Mouse (Mus musculus) cerebellum, postnatal 36 days (tissue): ENCODE results near the gene Cul9.
A peak's percentile ranks its signal among the peaks of the same experiment; 100 is the strongest.
"Not testable (repeated sequence)": the region's sequence is repeated elsewhere in the genome, so short reads cannot be mapped to it uniquely, and the experiment has no call there.

ENCODE experiments used
- DNase-seq, 2 experiments: peaks; one replicate each; pipeline ENCODE4 v3.0.0; 2021 to 2022; ENCODE audit warnings: mixed read lengths in 2 of 2

Cul9 gene

DNA sequence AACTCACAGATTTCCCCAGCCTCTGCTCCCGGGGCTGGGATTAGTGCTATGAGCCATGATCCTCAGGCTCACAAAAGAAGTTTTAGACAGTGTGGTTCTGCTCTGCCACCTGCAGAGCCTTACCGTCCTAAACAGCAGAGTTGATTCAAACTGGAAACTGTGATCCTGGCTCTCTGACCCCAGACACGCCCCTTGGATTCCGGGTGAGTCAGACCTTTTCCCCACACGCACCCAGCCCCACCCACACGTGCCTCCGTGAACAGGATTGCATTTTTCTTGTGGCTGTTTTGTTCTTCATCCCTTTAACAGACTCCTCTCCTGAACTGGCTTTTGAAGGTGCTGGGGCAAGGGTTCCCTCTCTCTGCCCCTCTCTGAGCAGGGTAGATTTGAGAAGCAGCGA is 48.2 kb downstream of the Cul9 start:
- no peak for DNase-seq

DNA sequence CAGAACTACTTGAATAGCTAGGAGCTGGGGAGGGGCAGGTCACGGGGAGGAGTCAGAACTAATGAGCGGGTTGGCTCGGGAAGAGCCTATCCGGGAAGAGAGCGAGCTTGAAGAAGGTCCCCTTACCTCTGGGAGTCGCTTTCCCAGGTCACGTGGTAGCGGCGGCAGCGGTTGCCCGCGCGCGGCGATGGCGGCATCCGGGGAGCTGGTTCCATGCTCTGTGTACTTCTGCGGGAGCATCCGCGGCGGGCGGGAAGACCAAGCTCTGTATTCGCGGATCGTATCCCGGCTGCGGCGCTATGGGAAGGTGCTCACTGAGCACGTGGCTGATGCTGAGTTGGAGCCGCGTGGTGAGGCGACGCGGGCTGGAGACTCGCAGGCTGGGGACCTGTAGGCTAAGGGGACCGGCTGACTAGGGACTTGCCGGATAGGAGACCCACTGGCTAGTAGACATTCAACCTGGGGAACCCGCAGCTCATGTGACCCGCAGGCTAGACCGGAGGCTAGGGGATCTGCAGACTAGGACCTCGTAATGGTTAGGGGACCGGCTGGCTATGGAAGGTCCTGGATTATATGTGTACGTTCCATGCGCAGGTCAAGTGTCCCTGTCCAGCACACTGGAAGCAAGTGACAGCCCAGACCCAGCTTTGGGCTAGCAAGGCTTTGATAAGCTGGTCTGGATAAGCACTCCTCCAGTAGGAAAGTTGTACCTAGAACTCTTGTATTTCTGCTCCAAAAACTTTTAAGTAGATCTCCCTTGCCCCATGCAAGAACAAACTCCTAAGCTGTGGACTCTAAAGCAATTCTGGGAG is 49.4 kb downstream of the Cul9 start, which contains the start of gene Dnph1:
TSS of gene Dnph1 (plus strand) at position 89 of the 812 bp plus-strand sequence.
- DNase-seq = peak; percentile 72 to 76

DNA sequence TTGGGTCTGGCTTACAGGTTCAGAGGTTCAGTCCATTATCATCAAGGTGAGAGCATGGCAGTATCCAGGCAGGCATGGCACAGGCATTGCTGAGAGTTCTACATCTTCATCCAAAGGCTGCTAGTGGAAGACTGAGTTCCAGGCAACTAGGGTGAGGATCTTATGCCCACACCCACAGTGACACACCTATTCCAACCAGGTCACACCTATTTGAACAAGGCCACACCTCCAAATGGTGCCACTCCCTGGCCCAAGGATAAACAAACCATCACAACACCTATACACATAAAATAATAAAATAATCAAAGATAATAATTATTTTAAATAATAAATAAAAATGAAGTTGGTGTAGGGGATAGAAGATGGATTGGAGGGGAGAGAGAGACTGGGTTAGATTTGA is 50.1 kb downstream of the Cul9 start:
- not testable (repeated sequence) for DNase-seq

DNA sequence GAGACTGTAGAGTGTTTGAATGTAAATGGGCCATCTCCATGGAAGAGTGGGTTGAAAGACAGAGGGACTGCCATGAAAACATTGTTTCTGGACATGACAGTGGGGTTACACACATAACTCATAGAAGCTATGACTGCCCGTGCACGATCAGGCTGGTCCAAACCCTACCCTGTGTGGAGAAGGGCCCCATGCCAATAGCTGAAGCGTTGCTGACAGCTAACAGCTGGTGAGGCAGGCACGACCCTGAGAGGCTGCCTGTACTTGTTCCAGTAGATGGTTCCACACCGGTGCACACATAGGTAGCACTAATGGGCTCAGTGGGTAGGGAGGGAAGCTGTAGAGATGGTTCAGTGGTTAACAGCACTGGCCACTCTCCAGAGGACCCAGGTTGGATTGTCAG is 50.7 kb downstream of the Cul9 start:
- no peak for DNase-seq

DNA sequence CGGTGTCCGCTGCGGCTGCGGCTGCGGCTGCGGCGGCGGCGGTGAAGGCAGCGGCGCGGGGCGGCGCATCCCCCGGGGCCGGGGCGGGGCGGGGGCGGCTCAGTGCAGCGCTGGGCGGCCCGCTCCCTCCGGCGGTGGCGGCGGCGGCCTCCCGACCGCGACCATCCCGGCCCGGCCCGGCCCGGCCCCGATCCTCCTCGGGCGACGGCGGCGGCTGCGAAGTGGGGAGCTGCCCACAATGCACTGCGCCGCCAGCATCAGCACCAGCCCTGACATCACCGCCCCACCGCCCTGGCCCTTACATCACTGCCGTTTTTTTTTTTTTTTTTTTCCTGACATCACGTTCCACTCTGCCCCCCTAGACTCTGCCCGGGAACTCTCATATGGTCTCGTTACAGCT is 58.8 kb downstream of the Cul9 start, which contains the start of gene Ttbk1:
TSS of gene Ttbk1 (minus strand) at position 245 of the 400 bp plus-strand sequence.
- DNase-seq = peak; percentile 76 to 82

DNA sequence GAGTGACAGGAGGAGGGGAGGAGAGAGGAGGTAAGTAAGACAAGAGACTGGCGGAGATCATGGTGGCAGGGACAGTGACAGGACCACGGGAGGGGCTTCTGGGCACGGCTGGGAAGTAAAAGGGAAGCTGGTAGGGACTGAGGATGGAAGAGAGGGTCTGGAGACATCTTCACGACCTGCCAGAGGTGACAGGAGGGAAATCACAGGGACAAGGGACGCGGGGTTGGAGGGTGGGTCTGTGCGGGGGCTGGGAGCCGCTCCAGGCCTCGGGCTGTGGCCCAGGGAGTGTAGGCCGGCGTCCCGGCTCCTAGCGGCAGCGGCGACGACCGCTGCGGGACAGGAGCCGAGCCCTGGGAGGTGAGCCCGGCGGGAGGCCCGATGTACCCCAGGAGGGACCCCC is 59.2 kb downstream of the Cul9 start:
- peak in 1 of 2 experiments; percentile 27 for DNase-seq

DNA sequence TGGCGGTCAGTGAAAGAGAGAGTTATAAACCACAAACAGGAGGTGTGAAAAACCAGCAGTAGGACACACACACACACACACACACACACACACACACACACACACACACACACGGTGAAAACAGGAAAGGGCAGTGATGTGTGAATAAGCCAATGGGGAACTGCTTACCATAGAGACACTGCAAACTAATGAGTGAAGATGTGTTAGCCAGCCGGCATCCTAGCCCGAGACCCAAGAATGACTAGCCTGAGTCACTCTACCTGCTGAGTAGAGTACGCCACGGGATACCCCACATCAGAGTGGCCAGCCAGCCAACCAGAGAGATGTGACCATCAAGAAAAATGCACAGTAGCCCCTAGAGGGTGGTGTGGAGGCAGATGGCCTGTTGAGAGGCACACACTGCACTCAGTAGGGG is 61.7 kb downstream of the Cul9 start:
- peak; percentile 50 to 52 for DNase-seq

DNA sequence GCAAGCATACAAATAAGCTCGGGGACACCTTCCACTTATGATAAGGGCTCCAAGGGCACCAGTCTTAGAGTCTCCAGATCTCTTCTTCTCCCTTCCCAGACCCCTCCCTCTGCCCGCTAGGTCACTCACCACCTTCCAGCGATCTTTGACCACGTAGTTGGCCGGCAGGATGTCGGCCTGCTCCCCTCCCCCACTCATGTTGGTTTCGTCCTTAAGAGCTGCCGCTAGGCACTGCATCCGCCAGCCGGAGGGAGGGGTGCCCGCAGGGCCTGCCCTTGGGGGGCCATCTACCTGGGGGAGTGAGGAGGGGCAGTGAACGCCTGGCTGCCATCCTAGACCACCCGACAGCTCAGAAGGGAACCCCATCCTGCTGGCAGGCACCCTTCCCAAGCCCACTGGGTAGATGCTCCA is 62.2 kb downstream of the Cul9 start:
- DNase-seq = peak; percentile 54 to 55

DNA sequence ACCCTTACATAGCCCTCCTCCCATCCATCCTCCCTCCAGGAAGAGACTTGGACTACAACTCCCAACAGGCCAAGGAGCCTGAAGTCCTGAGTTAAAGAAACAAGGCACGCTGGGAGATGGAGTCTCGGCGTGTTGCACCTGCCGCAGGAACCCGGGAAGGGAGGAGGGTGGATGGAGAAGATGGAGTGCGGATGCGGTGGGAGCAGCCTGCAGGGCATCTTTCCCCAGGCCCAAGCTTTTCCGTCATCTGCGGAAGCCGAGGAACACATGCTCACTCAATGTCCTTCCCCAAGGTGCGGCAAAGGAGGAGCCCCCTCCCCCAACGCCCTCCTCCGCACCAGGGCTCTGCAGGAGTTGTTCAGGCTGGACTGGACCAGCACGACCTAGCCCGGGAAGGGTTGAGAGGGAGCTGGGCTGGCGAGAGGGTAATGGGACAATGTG is 62.6 kb downstream of the Cul9 start:
- DNase-seq = peak; percentile 75 to 77

DNA sequence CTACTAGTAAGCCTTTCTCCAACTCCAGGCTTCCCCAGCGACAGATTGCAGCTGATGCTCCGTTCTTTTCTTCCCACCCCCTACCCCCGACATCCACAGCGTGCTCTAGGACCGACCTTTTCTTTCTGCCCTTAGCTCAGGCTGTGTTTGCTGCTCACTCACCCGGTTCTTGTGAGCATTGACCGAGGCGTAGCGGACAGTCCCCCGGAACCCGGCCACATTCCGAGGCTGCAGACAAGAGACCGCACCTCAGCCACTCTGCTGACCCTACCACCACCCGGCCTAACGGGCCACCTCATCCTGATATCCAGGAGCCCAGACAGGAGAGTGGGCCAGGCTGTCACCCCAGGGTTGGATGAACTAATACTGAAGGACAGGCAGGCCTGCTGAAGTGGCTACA is 68.9 kb downstream of the Cul9 start:
- DNase-seq = no peak

DNA sequence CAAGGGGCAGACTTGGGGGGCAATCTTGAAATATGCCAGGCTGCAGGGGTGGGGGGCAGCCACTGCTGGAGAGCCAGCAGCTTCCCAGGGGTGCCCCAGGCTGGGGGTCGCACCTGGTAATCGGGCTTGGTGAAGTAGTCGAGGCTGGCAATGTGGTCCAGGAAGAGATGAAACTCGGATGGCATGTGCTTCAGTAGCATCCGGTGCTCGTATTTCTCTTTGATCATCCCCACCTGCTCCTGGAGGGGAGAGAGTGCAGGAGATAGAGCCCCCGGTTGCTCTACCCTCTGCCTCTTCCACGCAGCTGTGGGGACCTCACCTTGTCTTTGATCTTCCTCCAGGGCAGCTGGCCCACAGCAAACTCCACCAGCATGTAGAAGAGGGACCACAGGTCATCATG is 69.6 kb downstream of the Cul9 start:
- no peak for DNase-seq

DNA sequence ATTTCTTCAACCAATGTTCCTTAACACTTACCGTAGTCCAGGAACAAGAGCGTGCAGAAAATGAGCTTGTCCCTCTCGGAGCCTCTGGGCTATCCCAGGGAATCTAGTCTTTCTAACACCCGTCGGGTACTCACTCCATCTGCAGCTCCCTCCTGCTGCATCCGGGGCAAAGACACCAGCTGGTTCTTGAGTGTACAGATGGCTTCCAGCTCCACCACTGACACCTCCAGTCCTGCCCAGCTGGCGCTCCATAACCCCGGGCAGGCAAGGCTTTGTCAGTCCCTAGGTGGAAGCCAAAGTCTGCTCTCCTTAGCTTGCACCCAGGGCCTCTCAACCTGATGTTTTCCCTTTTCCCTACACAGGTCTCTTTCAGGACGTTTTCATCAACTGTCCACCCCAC is 78.4 kb downstream of the Cul9 start:
- peak; percentile 53 to 63 for DNase-seq

DNA sequence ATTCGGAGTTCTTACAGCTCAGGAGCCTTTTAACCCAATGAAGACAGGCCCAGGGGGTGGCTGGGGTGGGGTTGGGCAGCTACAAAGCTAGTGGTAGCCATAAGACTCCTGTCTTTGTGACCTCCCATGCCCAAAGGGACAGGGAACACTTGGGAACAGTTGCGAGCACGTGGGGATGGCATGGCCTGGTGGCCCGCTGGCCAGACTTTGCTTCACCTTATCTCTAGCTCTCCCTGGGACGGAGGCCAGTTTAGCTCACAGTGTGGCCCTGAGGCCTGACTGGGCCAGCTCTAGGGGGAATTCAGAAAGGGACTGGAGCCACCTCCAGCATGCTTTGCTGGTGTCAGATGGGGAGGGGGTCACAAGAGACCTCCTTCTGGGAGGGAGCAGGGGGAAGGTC is 84.0 kb downstream of the Cul9 start:
- DNase-seq = no peak

DNA sequence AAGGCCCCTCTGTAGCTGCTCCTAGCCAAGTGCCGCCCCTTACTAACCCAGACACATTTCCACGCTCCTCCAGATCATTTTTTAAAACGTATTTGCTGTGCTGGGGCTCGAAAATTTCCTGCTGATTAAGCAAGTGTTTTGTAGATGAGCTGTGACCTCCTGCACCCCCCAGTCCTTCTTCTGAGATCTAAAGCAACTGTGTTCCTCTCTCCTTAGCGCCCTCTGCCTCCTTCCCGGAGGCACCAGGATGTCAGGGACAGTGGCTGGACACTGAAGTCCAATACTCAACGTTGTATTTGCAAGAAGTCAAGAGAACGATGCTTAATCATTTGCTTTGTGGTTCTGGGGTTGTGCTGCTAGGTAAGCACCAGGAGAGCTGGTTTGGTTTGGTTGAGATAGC is 84.8 kb downstream of the Cul9 start:
- DNase-seq = no peak

DNA sequence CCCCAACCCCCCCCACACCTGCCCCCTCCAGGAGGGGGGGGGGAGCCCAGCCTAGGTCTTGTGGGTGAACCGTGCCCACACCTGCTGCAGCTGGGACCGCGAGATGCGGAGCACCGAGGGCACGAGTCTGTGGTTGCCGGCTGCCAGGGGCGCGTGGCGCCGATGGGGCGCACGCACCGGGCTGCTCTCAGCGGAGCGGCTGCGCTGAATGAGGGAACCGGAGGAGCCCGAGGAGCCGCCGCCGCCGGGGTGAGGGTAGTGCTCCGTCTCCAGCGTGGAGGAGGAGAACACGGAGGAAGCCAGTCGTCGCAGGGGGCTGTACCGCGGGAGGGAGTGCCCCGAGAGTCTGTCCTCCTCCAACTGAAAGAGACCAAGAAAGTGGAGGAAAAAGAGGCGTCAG is 85.5 kb downstream of the Cul9 start:
- DNase-seq = no peak

DNA sequence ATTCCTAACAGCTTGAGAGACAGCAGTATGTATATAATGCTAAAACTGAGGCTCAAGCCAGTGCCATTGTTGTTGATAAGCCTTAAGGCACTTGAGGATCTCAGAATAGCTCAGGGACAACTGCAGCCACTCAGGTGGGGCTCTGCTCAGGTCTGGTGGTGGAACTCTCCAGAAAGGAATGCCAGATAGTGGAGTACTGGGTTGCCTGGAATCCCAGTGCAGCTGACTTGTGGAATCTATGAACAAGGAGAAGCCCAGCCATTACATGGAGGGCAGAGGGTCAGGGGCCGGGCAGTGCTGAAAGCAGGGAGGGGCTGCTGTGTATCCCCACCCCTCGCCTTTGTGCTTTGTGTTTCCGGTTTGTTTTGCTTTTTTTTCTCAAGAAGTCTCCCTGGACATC is 87.7 kb downstream of the Cul9 start:
- DNase-seq = no peak

DNA sequence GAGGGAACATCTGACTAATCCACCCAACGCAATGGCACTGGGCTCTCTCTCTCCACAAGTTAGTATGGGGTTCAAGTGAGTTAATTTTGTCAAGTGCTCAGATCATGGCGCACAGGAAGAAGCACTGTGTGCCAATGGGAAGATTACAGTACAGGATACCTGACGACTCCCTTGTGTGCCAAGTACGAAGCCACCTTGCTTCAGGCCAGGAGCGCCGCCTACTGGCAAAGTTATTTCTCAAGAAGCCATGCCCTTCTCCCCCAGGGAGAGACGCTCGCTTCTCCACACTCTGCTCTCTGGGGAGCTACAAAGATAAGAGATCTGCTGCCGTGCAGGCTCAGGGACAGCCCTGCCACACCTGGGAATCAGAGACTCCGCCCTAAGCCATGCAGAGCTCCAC is 88.4 kb downstream of the Cul9 start:
- DNase-seq = peak; percentile 50 to 51

DNA sequence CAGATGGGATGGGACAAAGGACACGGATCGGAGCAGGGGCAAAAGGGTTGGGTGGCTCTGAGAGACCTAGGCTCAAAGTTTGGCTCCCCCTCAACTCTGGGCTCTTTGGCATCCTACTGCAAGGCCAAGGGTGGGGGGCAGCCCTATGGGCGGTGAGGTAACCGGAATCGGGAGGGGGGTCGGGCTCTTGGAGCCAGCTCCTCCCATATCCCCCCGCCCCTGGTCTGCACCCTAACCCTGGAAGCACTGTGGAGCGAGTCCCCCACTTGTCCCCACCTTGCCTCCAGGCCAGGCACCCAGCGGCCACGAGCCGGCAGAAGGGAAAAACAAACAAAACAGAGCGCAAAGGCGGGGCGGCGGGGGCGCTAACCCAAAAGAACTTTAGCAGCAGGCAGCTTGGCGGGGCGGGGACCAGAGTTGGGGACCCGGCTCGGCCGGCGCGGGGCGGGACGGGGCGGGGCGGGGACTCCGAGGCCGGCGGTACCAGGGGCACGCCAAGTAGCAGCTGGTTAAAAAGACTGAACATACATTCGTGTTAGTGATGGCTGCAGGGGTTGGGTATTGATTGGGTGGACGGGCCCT is 91.0 kb downstream of the Cul9 start:
- DNase-seq = peak in 1 of 2 experiments; percentile 33

DNA sequence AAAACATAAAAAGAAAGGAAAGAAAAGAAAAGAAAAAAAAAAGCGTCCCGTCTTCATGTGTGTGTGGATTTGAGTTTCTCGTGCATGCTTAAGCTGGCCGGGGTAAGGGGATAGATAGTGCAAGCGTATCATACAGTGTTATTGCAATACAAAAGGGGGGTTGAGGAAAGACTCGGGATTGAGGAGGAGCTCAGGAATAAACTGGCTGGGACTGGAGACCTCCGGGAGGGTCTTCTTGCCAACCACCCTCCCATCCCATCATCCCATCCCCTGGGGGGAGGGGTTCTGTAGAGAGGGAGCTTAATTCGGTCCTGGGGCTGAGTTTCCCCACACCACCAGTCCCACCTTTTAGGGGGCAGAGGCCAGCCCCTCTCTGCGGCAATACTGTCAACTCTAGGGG is 91.6 kb downstream of the Cul9 start:
- DNase-seq = no peak

DNA sequence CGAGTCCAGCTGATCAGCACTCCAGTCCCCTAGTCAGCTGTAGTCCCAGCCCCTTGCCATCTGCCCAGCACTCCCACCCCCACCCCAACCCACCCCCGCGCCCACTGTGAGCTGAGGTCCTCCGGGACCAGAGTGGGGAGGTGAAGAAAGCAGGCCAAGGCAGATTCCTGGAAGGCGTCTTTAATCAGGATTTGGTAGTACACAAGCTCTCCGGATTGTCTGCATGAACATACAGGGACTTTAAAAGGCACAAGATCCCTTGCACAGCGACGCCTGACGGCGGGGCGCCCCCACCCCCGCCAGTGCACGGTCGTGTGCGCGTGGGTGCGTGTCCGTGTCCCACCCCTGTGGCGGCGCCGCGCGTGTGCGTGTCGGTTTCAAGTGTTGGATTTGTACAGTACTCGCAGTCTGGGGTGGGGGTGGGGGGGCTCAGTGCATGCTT is 92.2 kb downstream of the Cul9 start:
- no peak for DNase-seq

DNA sequence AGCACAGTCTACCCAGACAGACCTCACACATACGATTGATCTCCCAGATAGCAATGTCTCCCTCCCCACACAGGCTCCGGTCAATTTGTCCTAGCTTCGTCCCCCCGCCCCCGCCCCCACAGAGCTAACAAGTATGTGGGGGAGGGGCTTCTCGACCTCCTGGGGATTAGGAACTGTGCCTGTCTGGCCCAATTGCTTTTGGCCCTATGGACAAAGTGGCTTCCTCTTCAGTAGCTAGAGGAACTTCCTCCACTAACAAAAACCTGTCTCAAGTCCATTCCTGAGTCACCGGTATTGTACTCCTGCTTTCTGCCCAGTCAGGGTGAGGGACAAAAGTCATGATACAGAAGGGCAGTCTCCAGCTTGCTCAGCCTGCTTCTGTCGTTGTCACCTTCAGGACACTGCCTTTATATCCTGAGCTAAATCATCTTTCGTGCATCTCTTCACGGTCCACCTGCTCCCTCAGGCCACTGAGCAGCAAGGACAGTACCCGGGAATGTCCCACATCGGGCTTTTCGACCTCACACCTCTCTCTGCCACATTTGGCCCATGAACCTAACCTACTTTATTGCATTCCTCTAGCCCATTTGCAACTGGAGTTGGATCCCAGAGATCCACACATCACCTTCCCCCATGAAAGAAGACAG is 92.8 kb downstream of the Cul9 start:
- DNase-seq = no peak

DNA sequence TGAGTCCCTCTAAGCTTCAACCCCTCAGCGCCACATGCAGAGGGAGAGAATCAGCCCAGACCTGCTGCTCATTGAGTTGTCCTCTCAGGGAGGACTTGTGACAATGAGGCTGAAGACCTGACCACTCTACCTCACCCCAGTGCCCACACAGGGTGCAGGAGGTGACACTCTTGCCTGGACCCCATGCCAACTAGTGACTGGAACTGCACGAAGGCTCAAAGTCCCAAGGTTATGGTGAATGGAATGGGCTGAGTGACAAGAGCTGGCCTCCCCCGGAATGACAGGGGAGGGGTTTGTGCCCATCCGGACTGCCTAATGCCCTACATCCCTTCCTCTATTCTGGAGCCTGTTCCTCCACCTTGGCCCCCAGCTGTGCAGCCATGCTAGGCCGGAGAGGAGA is 93.5 kb downstream of the Cul9 start:
- no peak for DNase-seq
